Mouse (Mus musculus) left cerebral cortex, adult 11 months (tissue): ENCODE data around the gene Spc24.
A peak's percentile ranks its signal among the peaks of the same experiment; 100 is the strongest.
"Not testable (repeated sequence)": the region's sequence is repeated elsewhere in the genome, so short reads cannot be mapped to it uniquely, and the experiment has no call there.

Experiments used
- DNase-seq: peaks from one replicate; pipeline ENCODE4 v3.0.0; 2022; ENCODE audit warnings: low spot score

Spc24 gene

GRCm38 (mm10) chr9:21760155-21761088, at the start of gene Spc24:
Spc24 (minus strand) TSS chr9:21760303.
- peak; percentile 93 for DNase-seq

GRCm38 (mm10) chr9:21808561-21808960, 48.5 kb upstream of the Spc24 start:
- DNase-seq, result no peak

DNA sequence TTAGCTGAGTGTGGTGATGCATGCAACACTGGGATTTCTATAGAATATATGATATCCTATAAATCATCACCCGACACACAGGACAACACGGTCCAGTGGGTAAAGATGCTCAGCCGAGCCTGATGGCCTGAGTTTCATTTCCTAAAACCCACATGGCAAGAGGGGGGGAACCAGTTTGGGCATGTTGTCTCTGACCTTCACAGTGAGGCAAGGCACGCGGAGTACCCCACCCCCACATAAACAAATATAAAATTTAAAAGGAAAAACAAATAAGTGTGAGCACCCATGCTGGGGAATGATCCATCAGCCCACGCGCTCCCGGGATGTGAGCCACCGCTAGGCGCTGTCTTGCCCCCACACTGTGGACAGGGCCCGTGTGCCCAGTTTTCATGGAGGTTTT, 46.9 kb upstream of the Spc24 start:
- no peak for DNase-seq

GRCm38 (mm10) chr9:21806363-21806762, 46.3 kb upstream of the Spc24 start:
- no peak for DNase-seq

DNA sequence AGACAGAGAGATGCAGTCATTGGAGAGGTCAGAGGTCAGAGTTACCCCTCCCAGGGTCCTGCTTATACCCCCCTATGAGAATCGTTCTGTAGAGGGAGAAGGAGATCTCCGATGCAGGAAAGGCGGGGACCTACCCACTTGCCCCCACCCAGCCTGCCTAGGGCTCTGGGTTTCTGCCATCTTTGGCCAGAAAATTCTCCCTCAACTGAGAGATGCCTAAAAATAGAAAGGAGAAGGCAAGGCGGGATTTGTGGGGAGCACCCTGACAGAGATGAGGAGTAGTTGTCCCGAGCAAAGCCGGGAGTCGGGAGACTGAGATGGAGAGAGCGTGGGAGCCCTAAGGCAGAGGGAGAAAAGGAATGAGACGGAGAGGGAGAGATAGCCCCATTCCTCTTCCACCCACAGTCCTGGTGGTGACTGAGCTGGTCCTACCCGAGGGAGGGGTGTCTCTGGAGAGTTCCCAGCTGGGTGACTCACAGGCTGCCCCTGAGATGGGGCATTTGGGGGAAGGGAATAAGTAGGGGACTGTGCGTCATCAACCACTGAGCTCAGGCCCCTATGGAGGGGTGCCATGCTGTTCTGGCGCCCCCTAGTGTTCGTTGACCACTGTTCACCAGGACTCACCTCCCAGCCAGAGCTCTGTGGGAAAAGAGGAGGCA, 44.0 kb upstream of the Spc24 start:
- peak; percentile 79 for DNase-seq

- no peak for DNase-seq
These were observed 41.5 kb upstream of the Spc24 start for GRCm38 (mm10) chr9:21801591-21801990.

DNA sequence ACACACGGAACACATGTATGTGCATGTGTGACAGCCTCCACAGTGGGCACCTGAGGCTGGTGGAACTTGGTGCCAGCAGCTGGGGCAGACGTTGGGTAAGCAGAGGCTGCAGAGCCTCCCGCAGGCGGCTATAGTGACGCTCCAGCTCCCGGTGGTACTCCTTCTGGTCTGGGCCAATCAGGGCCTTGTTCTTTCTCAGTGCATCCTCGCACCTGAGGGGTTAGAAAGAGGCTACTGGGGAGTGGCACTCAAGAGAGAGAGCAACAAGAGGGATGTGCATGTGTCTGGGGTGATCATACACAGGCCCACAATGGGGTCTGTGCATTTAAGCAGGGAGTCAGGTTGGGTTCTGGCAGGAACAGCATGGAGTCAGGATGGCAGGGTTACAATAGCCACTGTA, 41.0 kb upstream of the Spc24 start:
- no peak for DNase-seq

- no peak for DNase-seq
These were observed 38.9 kb upstream of the Spc24 start for GRCm38 (mm10) chr9:21799010-21799350.

- DNase-seq, result peak; percentile 34
These were observed 38.4 kb upstream of the Spc24 start, which contains the start of gene Kank2 for GRCm38 (mm10) chr9:21798345-21799009. Kank2 (minus strand) TSS chr9:21798744.

- DNase-seq, result no peak
These were observed 37.8 kb upstream of the Spc24 start for GRCm38 (mm10) chr9:21797921-21798344.

DNA sequence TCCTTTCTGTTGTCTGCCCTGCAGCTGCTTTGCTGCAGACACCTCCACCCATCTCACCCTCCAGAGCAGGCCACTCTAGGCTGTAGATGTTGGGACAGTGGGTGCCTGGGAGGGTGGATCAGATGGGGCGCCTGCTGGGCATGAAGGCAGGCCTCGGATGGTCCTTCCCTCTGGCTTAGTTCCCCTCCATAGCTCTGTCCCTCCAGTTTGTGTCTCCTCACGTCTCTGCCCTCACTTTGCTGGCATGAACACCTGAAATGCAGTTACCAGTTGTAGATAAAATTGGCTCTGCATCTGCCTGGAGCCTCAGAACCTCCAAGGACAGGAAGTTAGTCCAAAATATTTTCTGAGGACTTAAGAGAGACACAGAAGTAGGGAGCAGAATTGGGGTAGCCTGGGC, 36.8 kb upstream of the Spc24 start:
- DNase-seq, result no peak

- no peak for DNase-seq
These were observed 36.2 kb upstream of the Spc24 start for GRCm38 (mm10) chr9:21796259-21796658.

GRCm38 (mm10) chr9:21795579-21795978, 35.5 kb upstream of the Spc24 start:
- DNase-seq, result no peak

GRCm38 (mm10) chr9:21794925-21795324, 34.8 kb upstream of the Spc24 start:
- no peak for DNase-seq

GRCm38 (mm10) chr9:21794344-21794834, 34.3 kb upstream of the Spc24 start:
- no peak for DNase-seq

GRCm38 (mm10) chr9:21793507-21793906, 33.4 kb upstream of the Spc24 start:
- DNase-seq, result not testable (repeated sequence)

DNA sequence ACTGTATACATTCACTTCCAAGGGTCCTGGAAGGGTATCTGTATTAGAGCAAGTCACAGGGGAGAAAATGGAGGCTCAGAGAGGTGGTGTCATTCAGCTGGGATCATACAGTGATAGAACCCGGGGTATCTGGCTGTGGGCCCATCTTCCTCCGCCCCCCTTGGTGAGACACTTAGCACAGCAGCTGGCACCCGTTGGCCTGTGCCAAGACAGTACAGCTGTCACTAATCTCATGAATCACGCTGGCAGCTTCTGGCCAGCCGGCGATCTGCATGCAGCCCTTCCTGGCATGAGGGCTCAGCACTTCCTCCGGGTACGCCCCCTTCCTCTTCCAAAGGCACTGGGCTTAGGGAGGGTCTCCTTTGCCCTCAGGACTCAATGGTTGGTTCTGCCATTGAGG, 32.5 kb upstream of the Spc24 start:
- DNase-seq, result peak; percentile 62

DNA sequence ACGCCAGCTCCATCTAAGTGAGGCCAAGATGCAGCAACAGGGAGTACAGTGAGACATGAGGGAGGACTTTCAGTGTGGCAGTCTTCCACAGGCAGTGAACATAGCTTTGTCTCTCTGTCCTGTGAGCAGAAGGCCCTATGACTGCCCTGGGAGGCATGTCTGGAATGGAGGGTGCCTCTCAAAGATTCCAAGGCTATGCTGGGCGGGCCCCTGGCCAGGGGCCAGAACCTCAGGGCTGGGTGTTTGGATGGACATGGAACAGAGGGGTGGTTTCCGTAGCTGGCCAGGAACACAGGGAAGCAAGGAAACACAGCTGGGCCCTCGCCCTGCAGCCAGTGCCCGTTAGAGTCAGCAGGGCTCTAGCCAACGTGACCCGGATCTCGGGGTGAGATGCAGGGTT, 31.8 kb upstream of the Spc24 start:
- DNase-seq, result no peak

DNA sequence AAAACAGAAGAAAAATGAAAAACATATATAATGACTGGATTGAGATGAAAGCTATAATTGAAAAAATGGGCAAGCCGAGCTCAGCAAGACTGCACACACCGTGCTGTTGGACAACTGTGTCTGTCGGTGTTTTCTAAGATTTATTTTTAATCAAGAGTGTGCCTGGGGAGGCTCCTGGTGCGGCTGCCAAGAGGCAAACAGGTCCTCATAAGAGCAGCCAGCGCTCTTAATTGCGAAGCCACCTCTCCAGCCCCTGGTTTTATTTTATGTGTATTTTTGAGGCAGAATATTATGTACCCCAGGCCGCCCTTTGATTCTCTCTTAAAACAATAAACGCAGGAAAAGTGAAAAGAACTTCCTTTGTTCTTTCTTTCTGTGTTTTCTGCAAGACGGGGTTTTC, 28.1 kb upstream of the Spc24 start:
- no peak for DNase-seq

- no peak for DNase-seq
These were observed 27.6 kb upstream of the Spc24 start for GRCm38 (mm10) chr9:21787654-21788053.

DNA sequence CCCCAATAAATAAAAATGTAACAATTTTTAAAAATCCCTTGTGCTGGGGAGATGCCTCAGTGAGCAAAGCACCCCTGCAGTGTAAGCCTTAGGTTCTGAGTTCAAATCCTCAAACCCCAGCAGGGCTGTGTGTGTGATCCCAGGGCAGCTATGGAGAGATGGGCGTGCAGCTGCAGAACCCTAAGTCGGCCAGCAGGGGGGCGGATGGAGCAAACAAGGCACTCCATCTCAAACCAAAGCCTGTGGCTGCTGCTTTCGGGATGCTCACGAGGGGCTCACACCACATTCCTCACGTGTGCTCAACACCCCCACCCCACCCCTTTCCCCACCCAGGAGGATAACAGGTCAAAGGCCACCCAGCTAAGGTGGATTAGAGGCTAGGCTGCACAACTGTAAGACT, 26.8 kb upstream of the Spc24 start:
- DNase-seq, result no peak

GRCm38 (mm10) chr9:21786309-21786708, 26.2 kb upstream of the Spc24 start:
- not testable (repeated sequence) for DNase-seq
